Mouse (Mus musculus): Measurements from ENCODE around the gene Krtap4-1. TPM values are rescaled to one million over a fixed set of nuclear protein-coding genes. Genes with fewer than 3 reads are reported as not detected.
"Not testable (repeated sequence)": the region's sequence is repeated elsewhere in the genome, so short reads cannot be mapped to it uniquely, and the experiment has no call there.

The Krtap4-1 gene
- polyA plus RNA-seq (2016; fragmentation: Nextera tagmentation; extraction: Ambion mirVana), result not detected in 2 replicates

- Histone ChIP-seq H3K4me3 (no peak within 1 kb of the TSS), H3K4me2 (replicated peaks) (no peak within 1 kb of the TSS), H3K36me3 (no peaks in the 10 kb centered on the region), H3K4me1 (no peaks in the 10 kb centered on the region), H3K27me3 (no peaks in the 10 kb centered on the region), H3K9ac (no peak within 1 kb of the TSS), H3K27ac (no peak within 1 kb of the TSS), H3K9me3 (no peaks in the 10 kb centered on the region)
- no peak for ATAC-seq (ENCODE audit: insufficient number of reproducible peaks, insufficient read depth, low FRiP score, low TSS enrichment)
- 81% methylated on average over 4 of the region's 4 CpGs for WGBS
Measured at GRCm38 (mm10) chr11:99628138-99628537, at the start of gene Krtap4-1. Gene Krtap4-1 (minus strand): TSS chr11:99628238.

- no peak for ATAC-seq (ENCODE audit: insufficient number of reproducible peaks, insufficient read depth, low FRiP score, low TSS enrichment)
- Histone ChIP-seq H3K4me2 (replicated peaks) (no peak within 1 kb of the TSS), H3K9ac (no peak within 1 kb of the TSS), H3K27ac (no peak within 1 kb of the TSS), H3K9me3 (0 out of 2 replicates have a peak, but pooled peaks cover 2% of the 10 kb centered on the region), H3K36me3 (no peaks in the 10 kb centered on the region), H3K27me3 (no peaks in the 10 kb centered on the region), H3K4me3 (no peak within 1 kb of the TSS), H3K4me1 (no peaks in the 10 kb centered on the region)
Measured at GRCm38 (mm10) chr11:99665860-99666259, 37.8 kb upstream of the Krtap4-1 start, which contains the start of gene Krtap4-6. Gene Krtap4-6 (minus strand): TSS chr11:99665960.

- H3K9ac ChIP-seq, result no peak overlapping the region
- 0 out of 2 replicates have a peak, but pooled peaks cover 2% of the 10 kb centered on the region for H3K9me3 ChIP-seq
- H3K27me3 ChIP-seq, result no peaks in the 10 kb centered on the region
- WGBS, result 85% methylated on average over 10 of the region's 10 CpGs
- no peak for ATAC-seq (ENCODE audit: insufficient number of reproducible peaks, insufficient read depth, low FRiP score, low TSS enrichment)
- no peaks in the 10 kb centered on the region for H3K36me3 ChIP-seq
- H3K27ac ChIP-seq, result no peak overlapping the region
- H3K4me3 ChIP-seq, result no peak overlapping the region
- no peak overlapping the region for H3K4me2 ChIP-seq (replicated peaks)
- H3K4me1 ChIP-seq, result no peaks in the 10 kb centered on the region
Measured at GRCm38 (mm10) chr11:99662802-99663201, 34.8 kb upstream of the Krtap4-1 start.

DNA sequence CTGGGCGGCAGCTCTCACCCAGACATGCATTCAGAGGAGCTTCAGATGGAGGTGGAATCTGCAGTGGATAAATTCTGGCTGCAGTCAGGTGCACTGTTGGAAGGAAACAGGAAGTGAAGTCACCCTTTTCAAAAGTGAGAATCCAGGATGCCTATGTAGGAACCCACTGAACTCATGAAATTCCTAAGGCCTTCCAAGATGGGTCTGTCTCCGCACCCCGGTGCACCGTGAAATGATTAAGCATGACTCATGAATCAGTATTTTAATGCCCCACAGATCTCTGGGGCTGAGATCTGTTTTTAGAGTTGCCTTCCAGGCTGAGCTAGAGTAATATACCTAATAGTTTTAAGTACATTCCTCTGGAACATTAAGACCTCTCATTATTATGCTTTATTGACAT lies 31.2 kb upstream of the Krtap4-1 start:
- WGBS, result 77% methylated on average over 4 of the region's 4 CpGs
- no peak overlapping the region for H3K27ac ChIP-seq
- 0 out of 2 replicates have a peak, but pooled peaks cover 2% of the 10 kb centered on the region for H3K9me3 ChIP-seq
- H3K4me2 ChIP-seq (replicated peaks), result no peak overlapping the region
- no peak overlapping the region for H3K9ac ChIP-seq
- no peak overlapping the region for H3K4me3 ChIP-seq
- H3K4me1 ChIP-seq, result no peaks in the 10 kb centered on the region
- no peaks in the 10 kb centered on the region for H3K36me3 ChIP-seq
- ATAC-seq (ENCODE audit: insufficient number of reproducible peaks, insufficient read depth, low FRiP score, low TSS enrichment), result no peak
- no peaks in the 10 kb centered on the region for H3K27me3 ChIP-seq

DNA sequence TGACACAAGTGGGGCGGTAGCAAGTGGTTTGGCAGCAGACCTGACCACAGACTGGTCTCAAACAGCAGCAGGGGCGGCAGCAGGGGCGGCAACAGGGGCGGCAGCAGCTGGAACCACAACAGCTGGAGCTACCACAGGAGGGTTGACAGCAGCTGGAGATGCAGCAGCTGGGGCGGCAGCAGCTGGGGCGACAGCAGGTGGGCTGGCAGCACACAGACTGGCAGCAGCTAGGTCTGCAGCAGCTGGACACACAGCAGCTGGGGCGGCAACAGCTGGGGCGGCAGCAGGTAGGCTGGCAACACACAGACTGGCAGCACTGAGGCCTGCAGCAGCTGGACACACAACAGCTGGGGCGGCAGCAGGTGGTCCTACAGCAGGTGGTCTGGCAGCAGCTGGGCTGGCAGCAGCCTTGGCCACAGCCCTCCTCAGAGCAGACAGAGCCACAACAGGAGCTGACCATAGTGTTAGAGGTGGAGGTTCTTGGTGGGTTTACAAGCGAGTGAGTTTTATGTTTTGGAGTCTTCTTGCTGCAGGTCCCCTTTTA lies 30.5 kb upstream of the Krtap4-1 start, which contains the start of gene Gm11563:
Gene Gm11563 (minus strand): TSS at position 494 of the 544 bp plus-strand sequence.
- not testable (repeated sequence) for H3K9me3 ChIP-seq; H3K4me3 ChIP-seq; H3K4me2 ChIP-seq (replicated peaks); H3K27me3 ChIP-seq; H3K4me1 ChIP-seq; ATAC-seq (ENCODE audit: insufficient number of reproducible peaks, insufficient read depth, low FRiP score, low TSS enrichment); H3K36me3 ChIP-seq; H3K27ac ChIP-seq; H3K9ac ChIP-seq
- WGBS, result 52% methylated on average over 10 of the region's 10 CpGs

GRCm38 (mm10) chr11:99657051-99657450 lies 29.0 kb upstream of the Krtap4-1 start:
- no peaks in the 10 kb centered on the region for H3K4me1 ChIP-seq
- no peaks in the 10 kb centered on the region for H3K27me3 ChIP-seq
- WGBS, result 50% methylated on average over 5 of the region's 5 CpGs
- no peak overlapping the region for H3K27ac ChIP-seq
- no peak overlapping the region for H3K4me3 ChIP-seq
- H3K4me2 ChIP-seq (replicated peaks), result no peak overlapping the region
- H3K9me3 ChIP-seq, result 0 out of 2 replicates have a peak, but pooled peaks cover 2% of the 10 kb centered on the region
- no peaks in the 10 kb centered on the region for H3K36me3 ChIP-seq
- no peak for ATAC-seq (ENCODE audit: insufficient number of reproducible peaks, insufficient read depth, low FRiP score, low TSS enrichment)
- no peak overlapping the region for H3K9ac ChIP-seq

DNA sequence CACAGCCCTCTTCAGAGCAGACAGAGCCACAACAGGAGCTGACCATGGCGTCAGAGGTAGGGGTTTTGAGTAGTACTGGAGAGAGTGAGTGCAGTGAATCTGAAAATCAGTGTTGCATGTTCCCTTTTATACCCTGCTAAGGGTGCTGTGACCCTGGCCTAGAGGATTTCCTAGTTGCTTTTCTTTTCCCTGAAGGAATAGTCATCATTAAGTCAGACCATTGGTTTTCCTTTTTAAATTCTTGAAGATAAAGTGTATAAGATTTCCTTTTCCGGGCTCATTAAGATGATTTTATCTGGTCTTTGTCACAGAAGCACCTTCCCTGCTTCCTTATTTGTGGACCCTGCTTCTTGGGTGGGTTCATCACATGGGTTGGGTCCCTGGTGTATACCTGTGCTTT lies 22.1 kb upstream of the Krtap4-1 start, which contains the start of gene Gm11555:
Gene Gm11555 (minus strand): TSS at position 101 of the 400 bp plus-strand sequence.
- H3K27ac ChIP-seq, result no peak within 1 kb of the TSS
- H3K9me3 ChIP-seq, result no peaks in the 10 kb centered on the region
- H3K4me2 ChIP-seq (replicated peaks), result no peak within 1 kb of the TSS
- ATAC-seq (ENCODE audit: insufficient number of reproducible peaks, insufficient read depth, low FRiP score, low TSS enrichment), result no peak
- no peak within 1 kb of the TSS for H3K4me3 ChIP-seq
- H3K4me1 ChIP-seq, result no peaks in the 10 kb centered on the region
- no peak within 1 kb of the TSS for H3K9ac ChIP-seq
- 87% methylated on average over 2 of the region's 2 CpGs for WGBS
- H3K27me3 ChIP-seq, result no peaks in the 10 kb centered on the region
- no peaks in the 10 kb centered on the region for H3K36me3 ChIP-seq

DNA sequence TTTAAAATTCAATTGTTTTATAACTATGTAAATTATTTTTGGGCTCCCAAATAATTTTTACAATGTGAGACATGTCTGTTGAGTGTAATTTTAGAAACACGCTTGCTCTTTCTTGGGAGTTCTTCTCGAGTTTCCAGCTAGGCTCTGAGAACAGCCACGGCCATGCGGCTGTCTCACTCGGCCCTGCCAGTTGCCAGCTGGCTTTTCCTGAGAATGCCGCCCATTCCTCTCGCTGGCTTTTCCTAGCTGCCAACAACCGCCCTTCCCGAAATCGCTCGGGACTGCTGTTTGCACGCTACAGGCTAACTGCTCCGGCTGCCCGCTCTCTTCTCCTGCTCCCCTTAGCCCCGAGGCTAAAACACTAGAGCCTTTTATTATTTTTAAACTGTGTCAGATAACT lies 18.4 kb upstream of the Krtap4-1 start:
- Histone ChIP-seq H3K4me2 (replicated peaks) (no peak overlapping the region), H3K27me3 (no peaks in the 10 kb centered on the region), H3K9me3 (no peaks in the 10 kb centered on the region), H3K9ac (no peak overlapping the region), H3K27ac (no peak overlapping the region), H3K4me3 (no peak overlapping the region), H3K4me1 (no peaks in the 10 kb centered on the region), H3K36me3 (no peaks in the 10 kb centered on the region)
- WGBS, result 79% methylated on average over 15 of the region's 15 CpGs
- ATAC-seq (ENCODE audit: insufficient number of reproducible peaks, insufficient read depth, low FRiP score, low TSS enrichment), result no peak

GRCm38 (mm10) chr11:99644351-99644750 lies 16.3 kb upstream of the Krtap4-1 start:
- H3K36me3 ChIP-seq, result no peaks in the 10 kb centered on the region
- WGBS, result 74% methylated on average over 3 of the region's 3 CpGs
- H3K9me3 ChIP-seq, result no peaks in the 10 kb centered on the region
- H3K4me3 ChIP-seq, result no peak overlapping the region
- ATAC-seq (ENCODE audit: insufficient number of reproducible peaks, insufficient read depth, low FRiP score, low TSS enrichment), result no peak
- no peak overlapping the region for H3K9ac ChIP-seq
- H3K4me1 ChIP-seq, result 0 out of 2 replicates have a peak, but pooled peaks cover 3% of the 10 kb centered on the region
- H3K27ac ChIP-seq, result no peak overlapping the region
- no peak overlapping the region for H3K4me2 ChIP-seq (replicated peaks)
- H3K27me3 ChIP-seq, result no peaks in the 10 kb centered on the region

- not testable (repeated sequence) for H3K27ac ChIP-seq; ATAC-seq (ENCODE audit: insufficient number of reproducible peaks, insufficient read depth, low FRiP score, low TSS enrichment); H3K9me3 ChIP-seq; H3K4me3 ChIP-seq; H3K36me3 ChIP-seq; H3K4me1 ChIP-seq; H3K9ac ChIP-seq; H3K27me3 ChIP-seq; H3K4me2 ChIP-seq (replicated peaks)
- WGBS, result 84% methylated on average over 9 of the region's 9 CpGs
Measured at GRCm38 (mm10) chr11:99643635-99644139, 15.6 kb upstream of the Krtap4-1 start, which contains the start of gene Krtap4-7. Gene Krtap4-7 (minus strand): TSS chr11:99644089.

GRCm38 (mm10) chr11:99640926-99641325 lies 12.9 kb upstream of the Krtap4-1 start:
- ATAC-seq (ENCODE audit: insufficient number of reproducible peaks, insufficient read depth, low FRiP score, low TSS enrichment), result no peak
- Histone ChIP-seq H3K27me3 (no peaks in the 10 kb centered on the region), H3K36me3 (no peaks in the 10 kb centered on the region), H3K27ac (no peak overlapping the region), H3K4me1 (0 out of 2 replicates have a peak, but pooled peaks cover 3% of the 10 kb centered on the region), H3K9me3 (no peaks in the 10 kb centered on the region), H3K4me2 (replicated peaks) (no peak overlapping the region), H3K9ac (no peak overlapping the region), H3K4me3 (no peak overlapping the region)
- 23% methylated on average over 1 of the region's 1 CpGs for whole genome bisulfite sequencing

- Histone ChIP-seq H3K27me3 (no peaks in the 10 kb centered on the region; the same call in 1 of the 2 replicates), H3K4me1 (0 out of 2 replicates have a peak, but pooled peaks cover 3% of the 10 kb centered on the region), H3K4me2 (replicated peaks) (no peak overlapping the region), H3K36me3 (no peaks in the 10 kb centered on the region), H3K9me3 (no peaks in the 10 kb centered on the region), H3K27ac (no peak overlapping the region), H3K9ac (no peak overlapping the region), H3K4me3 (no peak overlapping the region)
- no peak for ATAC-seq (ENCODE audit: insufficient number of reproducible peaks, insufficient read depth, low FRiP score, low TSS enrichment)
- 70% methylated on average over 1 of the region's 1 CpGs for WGBS
Measured at GRCm38 (mm10) chr11:99637086-99637485, 9.0 kb upstream of the Krtap4-1 start.
